Mouse (Mus musculus) brain, embryonic 14.5 days (tissue): ENCODE measurements around the gene Capn1.

Source experiments
- CTCF ChIP-seq: fragments of 200-500 bp; IDR thresholded peaks from 2 replicates; pipeline ENCODE4 v1.5.1; 2012; ENCODE audit warnings: inconsistent platforms, mild to moderate bottlenecking, moderate library complexity, borderline replicate concordance; ENCODE audit not compliant: insufficient read depth, insufficient read length; ENCODE audit errors: extremely low read depth
- POLR2A ChIP-seq: fragments of 200-500 bp; IDR thresholded peaks from 2 replicates; pipeline ENCODE4 v1.6.1; 2012; ENCODE audit warnings: mild to moderate bottlenecking, inconsistent platforms, borderline replicate concordance; ENCODE audit not compliant: poor library complexity, insufficient read depth, insufficient read length, severe bottlenecking; ENCODE audit errors: extremely low read depth

GRCm38 (mm10) chr19:5975112-5975511, 40.6 kb downstream of the Capn1 start:
- TF ChIP-seq POLR2A = no peak
- no peak for TF ChIP-seq CTCF
